Mouse (Mus musculus): ENCODE data around the gene Zfp637. TPM values are rescaled to one million over a fixed set of nuclear protein-coding genes. Genes with fewer than 3 reads are reported as not detected.
"Not testable (repeated sequence)": the region's sequence is repeated elsewhere in the genome, so short reads cannot be mapped to it uniquely, and the experiment has no call there.

The Zfp637 gene
- polyA plus RNA-seq, 1 experiment from 2014 or later, result 137 TPM

GRCm38 (mm10) chr6:117828273-117828672, 12.7 kb upstream of the Zfp637 start:
- WGBS, result 24% methylated on average over 9 of the region's 9 CpGs
- no peak overlapping the region for H3K4me3 ChIP-seq
- H3K9me3 ChIP-seq, result no peaks in the 10 kb centered on the region
- no peak overlapping the region for H3K27ac ChIP-seq (replicated peaks)
- no peak overlapping the region for H3K4me2 ChIP-seq
- H3K4me1 ChIP-seq (replicated peaks), result no peaks in the 10 kb centered on the region
- H3K9ac ChIP-seq, result no peak overlapping the region
- H3K27me3 ChIP-seq, result peaks cover 2% of the 10 kb centered on the region; the same call in 1 of the 2 replicates
- H3K36me3 ChIP-seq, result no peaks in the 10 kb centered on the region
- ATAC-seq (ENCODE audit: low FRiP score, low read depth), result no peak; the same call in 1 of the 2 replicates

- peaks cover 35% of the 10 kb centered on the region for H3K36me3 ChIP-seq
- H3K4me1 ChIP-seq (replicated peaks), result peaks cover 13% of the 10 kb centered on the region
- H3K9me3 ChIP-seq, result no peaks in the 10 kb centered on the region
- peak overlapping the region; percentile 93 for H3K27ac ChIP-seq (replicated peaks)
- H3K4me2 ChIP-seq, result peak overlapping the region; percentile 72
- peak overlapping the region; percentile 91 for H3K9ac ChIP-seq
- no peaks in the 10 kb centered on the region for H3K27me3 ChIP-seq
- ATAC-seq (ENCODE audit: low FRiP score, low read depth), result no peak
- 17% methylated on average over 12 of the region's 12 CpGs for WGBS
- peak overlapping the region; percentile 64 for H3K4me3 ChIP-seq
Measured at GRCm38 (mm10) chr6:117841511-117841955, 553 bp downstream of the Zfp637 start.

- 97% methylated on average over 9 of the region's 9 CpGs for WGBS
Measured at GRCm38 (mm10) chr6:117844597-117844996, 3.6 kb downstream of the Zfp637 start.

GRCm38 (mm10) chr6:117846671-117847070, 5.7 kb downstream of the Zfp637 start:
- not testable (repeated sequence) for H3K4me3 ChIP-seq; H3K27me3 ChIP-seq; H3K9ac ChIP-seq; H3K4me2 ChIP-seq; H3K27ac ChIP-seq (replicated peaks); ATAC-seq (ENCODE audit: low FRiP score, low read depth); H3K4me1 ChIP-seq (replicated peaks); H3K9me3 ChIP-seq
- H3K36me3 ChIP-seq, result peaks cover 60% of the 10 kb centered on the region
- WGBS, result 92% methylated on average over 4 of the region's 4 CpGs

More at GRCm38 (mm10) chr6:117844597-117844996, 3.6 kb downstream of the Zfp637 start:
- H3K27ac ChIP-seq (replicated peaks), result no peak overlapping the region
- peaks cover 13% of the 10 kb centered on the region for H3K4me1 ChIP-seq (replicated peaks)
- ATAC-seq (ENCODE audit: low FRiP score, low read depth), result no peak
- no peak overlapping the region for H3K4me3 ChIP-seq
- H3K9me3 ChIP-seq, result no peaks in the 10 kb centered on the region
- H3K27me3 ChIP-seq, result no peaks in the 10 kb centered on the region
- H3K36me3 ChIP-seq, result peaks cover 60% of the 10 kb centered on the region
- no peak overlapping the region for H3K9ac ChIP-seq
- no peak overlapping the region for H3K4me2 ChIP-seq

GRCm38 (mm10) chr6:117847772-117848171, 6.8 kb downstream of the Zfp637 start:
- Histone ChIP-seq H3K9me3 (no peaks in the 10 kb centered on the region), H3K36me3 (peaks cover 60% of the 10 kb centered on the region), H3K4me1 (replicated peaks) (no peaks in the 10 kb centered on the region), H3K4me2 (no peak overlapping the region), H3K4me3 (no peak overlapping the region), H3K27me3 (no peaks in the 10 kb centered on the region), H3K9ac (no peak overlapping the region), H3K27ac (replicated peaks) (no peak overlapping the region)
- ATAC-seq (ENCODE audit: low FRiP score, low read depth), result no peak
- 100% methylated on average over 2 of the region's 2 CpGs for WGBS

GRCm38 (mm10) chr6:117848577-117848976, 7.6 kb downstream of the Zfp637 start:
- 90% methylated on average over 5 of the region's 5 CpGs for WGBS
- Histone ChIP-seq H3K9ac (no peak overlapping the region), H3K9me3 (no peaks in the 10 kb centered on the region), H3K27ac (replicated peaks) (no peak overlapping the region), H3K4me2 (no peak overlapping the region), H3K27me3 (no peaks in the 10 kb centered on the region), H3K4me1 (replicated peaks) (no peaks in the 10 kb centered on the region), H3K4me3 (no peak overlapping the region), H3K36me3 (peaks cover 54% of the 10 kb centered on the region)
- no peak for ATAC-seq (ENCODE audit: low FRiP score, low read depth)

GRCm38 (mm10) chr6:117851747-117852146, 10.8 kb downstream of the Zfp637 start:
- H3K27ac ChIP-seq (replicated peaks), result no peak overlapping the region
- no peak overlapping the region for H3K4me3 ChIP-seq
- no peak for ATAC-seq (ENCODE audit: low FRiP score, low read depth)
- no peak overlapping the region for H3K4me2 ChIP-seq
- H3K4me1 ChIP-seq (replicated peaks), result no peaks in the 10 kb centered on the region
- H3K9ac ChIP-seq, result no peak overlapping the region
- H3K36me3 ChIP-seq, result peaks cover 23% of the 10 kb centered on the region
- 61% methylated on average over 2 of the region's 2 CpGs for WGBS
- H3K27me3 ChIP-seq, result no peaks in the 10 kb centered on the region
- H3K9me3 ChIP-seq, result no peaks in the 10 kb centered on the region

GRCm38 (mm10) chr6:117857990-117858389, 17.0 kb downstream of the Zfp637 start:
- no peaks in the 10 kb centered on the region for H3K9me3 ChIP-seq
- no peaks in the 10 kb centered on the region for H3K4me1 ChIP-seq (replicated peaks)
- no peak overlapping the region for H3K4me3 ChIP-seq
- H3K9ac ChIP-seq, result no peak overlapping the region
- no peaks in the 10 kb centered on the region for H3K36me3 ChIP-seq
- no peak for ATAC-seq (ENCODE audit: low FRiP score, low read depth)
- no peak overlapping the region for H3K4me2 ChIP-seq
- no peak overlapping the region for H3K27ac ChIP-seq (replicated peaks)
- no peaks in the 10 kb centered on the region for H3K27me3 ChIP-seq
- 100% methylated on average over 1 of the region's 1 CpGs for WGBS

GRCm38 (mm10) chr6:117861848-117862247, 20.9 kb downstream of the Zfp637 start, which contains the start of gene Zfp239:
Gene Zfp239 (plus strand): TSS chr6:117862100.
- Histone ChIP-seq H3K4me3 (peak within 1 kb of the TSS; percentile 60), H3K27ac (replicated peaks) (peak within 1 kb of the TSS; percentile 40; the same call in 1 of the 2 replicates)
- 76% methylated on average over 6 of the region's 6 CpGs for WGBS

GRCm38 (mm10) chr6:117862465-117862864, 21.5 kb downstream of the Zfp637 start:
- 79% methylated on average over 8 of the region's 8 CpGs for WGBS
- H3K4me3 ChIP-seq, result peak overlapping the region; percentile 60; the same call in 1 of the 2 replicates
- ATAC-seq (ENCODE audit: low FRiP score, low read depth), result no peak; the same call in 1 of the 2 replicates
- peak overlapping the region; percentile 79 for H3K4me2 ChIP-seq
- H3K9ac ChIP-seq, result no peak overlapping the region
- peaks cover 8% of the 10 kb centered on the region; the same call in 1 of the 2 replicates for H3K4me1 ChIP-seq (replicated peaks)
- H3K27ac ChIP-seq (replicated peaks), result no peak overlapping the region
- H3K9me3 ChIP-seq, result no peaks in the 10 kb centered on the region
- no peaks in the 10 kb centered on the region for H3K36me3 ChIP-seq
- no peaks in the 10 kb centered on the region for H3K27me3 ChIP-seq

More at GRCm38 (mm10) chr6:117861848-117862247, 20.9 kb downstream of the Zfp637 start, which contains the start of gene Zfp239:
- H3K36me3 ChIP-seq, result no peaks in the 10 kb centered on the region
- peak within 1 kb of the TSS; percentile 64 for H3K9ac ChIP-seq
- no peak for ATAC-seq (ENCODE audit: low FRiP score, low read depth)
- H3K4me2 ChIP-seq, result peak within 1 kb of the TSS; percentile 79
- H3K4me1 ChIP-seq (replicated peaks), result peaks cover 8% of the 10 kb centered on the region; the same call in 1 of the 2 replicates
- H3K9me3 ChIP-seq, result no peaks in the 10 kb centered on the region
- H3K27me3 ChIP-seq, result no peaks in the 10 kb centered on the region

GRCm38 (mm10) chr6:117862899-117863620, 22.1 kb downstream of the Zfp637 start:
- ATAC-seq (ENCODE audit: low FRiP score, low read depth), result peak; percentile 92
- no peaks in the 10 kb centered on the region for H3K9me3 ChIP-seq
- WGBS, result 2% methylated on average over 26 of the region's 26 CpGs
- peak overlapping the region; percentile 60 for H3K4me3 ChIP-seq
- peak overlapping the region; percentile 79 for H3K4me2 ChIP-seq
- peak overlapping the region; percentile 40 for H3K27ac ChIP-seq (replicated peaks)
- H3K9ac ChIP-seq, result peak overlapping the region; percentile 64
- peaks cover 8% of the 10 kb centered on the region; the same call in 1 of the 2 replicates for H3K4me1 ChIP-seq (replicated peaks)
- H3K36me3 ChIP-seq, result no peaks in the 10 kb centered on the region
- H3K27me3 ChIP-seq, result no peaks in the 10 kb centered on the region

GRCm38 (mm10) chr6:117863751-117864150, 22.8 kb downstream of the Zfp637 start:
- Histone ChIP-seq H3K4me3 (peak overlapping the region; percentile 60), H3K9me3 (no peaks in the 10 kb centered on the region), H3K27me3 (no peaks in the 10 kb centered on the region), H3K27ac (replicated peaks) (no peak overlapping the region), H3K9ac (peak overlapping the region; percentile 64), H3K4me2 (peak overlapping the region; percentile 79), H3K4me1 (replicated peaks) (peaks cover 8% of the 10 kb centered on the region; the same call in 1 of the 2 replicates), H3K36me3 (no peaks in the 10 kb centered on the region)
- WGBS, result 93% methylated on average over 8 of the region's 8 CpGs
- ATAC-seq (ENCODE audit: low FRiP score, low read depth), result no peak

All from hindbrain, embryonic 15.5 days (tissue).